Mouse (Mus musculus) testis, adult 2 months (tissue): ENCODE data around the gene Hid1. TPM values are rescaled to one million over a fixed set of nuclear protein-coding genes. Genes with fewer than 3 reads are reported as not detected.
A peak's percentile ranks its signal among the peaks of the same experiment; 100 is the strongest.

ENCODE experiments used
- H3K27ac ChIP-seq: fragments of 200-500 bp; 2 replicates; pipeline ENCODE4 v1.5.1; 2012; ENCODE audit warnings: low read depth, low read length; ENCODE audit not compliant: control insufficient read depth, insufficient read depth
- H3K27me3 ChIP-seq: fragments of 200-500 bp; 2 replicates; pipeline ENCODE4 v1.6.1; 2012; ENCODE audit warnings: mild to moderate bottlenecking, low read length, moderate library complexity; ENCODE audit not compliant: control insufficient read depth, insufficient read depth
- H3K36me3 ChIP-seq: fragments of 200-500 bp; 2 replicates; pipeline ENCODE4 v1.6.1; 2012; ENCODE audit warnings: mild to moderate bottlenecking, low read length; ENCODE audit not compliant: control insufficient read depth, insufficient read depth
- H3K4me1 ChIP-seq: fragments of 200-500 bp; 2 replicates; pipeline ENCODE4 v1.6.1; 2012; ENCODE audit warnings: low read length; ENCODE audit not compliant: control insufficient read depth, insufficient read depth
- H3K4me3 ChIP-seq: fragments of 200-500 bp; 2 replicates; pipeline ENCODE4 v1.5.1; 2012; ENCODE audit warnings: low read depth, mild to moderate bottlenecking, low read length, moderate library complexity, mixed read lengths; ENCODE audit not compliant: control insufficient read depth
- CTCF ChIP-seq: fragments of 200-500 bp; IDR thresholded peaks from 2 replicates; pipeline ENCODE4 v1.5.1; 2012; ENCODE audit warnings: low read depth, mild to moderate bottlenecking, inconsistent platforms, low read length, moderate library complexity; ENCODE audit not compliant: control insufficient read depth, insufficient read depth, insufficient replicate concordance
- POLR2A ChIP-seq: fragments of 200-500 bp; IDR thresholded peaks from 2 replicates; pipeline ENCODE4 v1.6.1; 2012; ENCODE audit warnings: low read depth, mild to moderate bottlenecking, inconsistent platforms, low read length, moderate library complexity; ENCODE audit not compliant: control insufficient read depth
- polyA plus RNA-seq: library from polyadenylated mRNA; depleted of rRNA; stranded (reverse); fragments of >200 nt; gene quantifications from 2 replicates; pipeline ENCODE4 v1.2.3, GENCODE M21; 2012

Gene Hid1
- polyA plus RNA-seq, 1 experiment = 1.2 TPM

GRCm38 (mm10) chr11:115383701-115384474 is 16.3 kb upstream of the Hid1 start:
- H3K4me1 ChIP-seq = peaks cover 7% of the 10 kb centered on the region; the same call in 1 of the 2 replicates
- no peaks in the 10 kb centered on the region for H3K36me3 ChIP-seq
- no peak overlapping the region for H3K27ac ChIP-seq
- TF ChIP-seq CTCF (no peak), POLR2A (no peak)
- no peak overlapping the region for H3K4me3 ChIP-seq
- H3K27me3 ChIP-seq = no peaks in the 10 kb centered on the region

GRCm38 (mm10) chr11:115382891-115383290 is 15.3 kb upstream of the Hid1 start:
- TF ChIP-seq POLR2A (no peak), CTCF (no peak)
- Histone ChIP-seq H3K27me3 (no peaks in the 10 kb centered on the region), H3K36me3 (no peaks in the 10 kb centered on the region), H3K27ac (no peak overlapping the region), H3K4me3 (no peak overlapping the region), H3K4me1 (peaks cover 7% of the 10 kb centered on the region; the same call in 1 of the 2 replicates)

- Histone ChIP-seq H3K4me3 (peak within 1 kb of the TSS; percentile 74), H3K4me1 (peaks cover 7% of the 10 kb centered on the region; the same call in 1 of the 2 replicates), H3K36me3 (no peaks in the 10 kb centered on the region), H3K27me3 (no peaks in the 10 kb centered on the region), H3K27ac (peak within 1 kb of the TSS; percentile 23; the same call in 1 of the 2 replicates)
- no peak for TF ChIP-seq CTCF
- peak; percentile 46; the same call in 1 of the 2 replicates for TF ChIP-seq POLR2A
Measured at GRCm38 (mm10) chr11:115381743-115382539, 14.4 kb upstream of the Hid1 start, which contains the start of gene Cdr2l. Gene Cdr2l (plus strand): TSS chr11:115381916.

DNA sequence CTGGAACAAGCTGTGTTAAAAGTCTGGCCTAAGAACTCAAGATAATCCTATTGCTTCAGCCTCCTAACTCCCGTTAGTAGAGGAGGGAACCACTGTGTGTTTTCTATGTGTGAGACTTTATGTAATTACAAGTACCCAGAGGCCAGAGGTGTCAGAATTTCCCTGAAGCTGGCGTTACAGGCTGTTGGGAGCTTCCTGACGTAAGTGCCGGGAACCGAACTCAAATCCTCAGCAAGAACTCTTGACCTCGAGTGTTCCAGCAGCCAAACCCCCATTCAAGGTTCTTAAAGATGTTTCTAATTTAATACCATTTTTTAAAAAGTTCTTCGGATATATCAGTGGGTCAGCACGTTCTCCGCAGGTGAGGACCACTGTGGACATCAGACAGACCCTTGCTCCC is 13.7 kb upstream of the Hid1 start:
- TF ChIP-seq CTCF (no peak), POLR2A (no peak)

DNA sequence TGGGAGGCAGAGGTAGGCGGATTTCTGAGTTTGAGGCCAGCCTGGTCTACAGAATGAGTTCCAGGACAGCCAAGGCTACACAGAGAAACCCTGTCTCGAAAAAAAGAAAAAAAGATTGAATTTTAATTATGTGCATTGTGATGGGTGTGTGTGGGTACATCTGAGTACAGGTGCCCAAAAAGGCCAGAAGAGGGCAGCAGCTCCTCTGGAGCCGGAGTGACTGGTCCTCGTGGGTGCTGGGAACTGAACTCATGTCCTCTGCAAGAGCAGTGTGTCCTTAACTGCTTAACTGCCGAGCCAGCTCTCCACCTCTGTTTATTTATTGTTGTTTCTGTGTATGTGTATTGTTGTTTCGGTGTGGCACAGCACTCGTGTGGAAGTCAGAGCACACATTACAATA is 10.3 kb upstream of the Hid1 start:
- Histone ChIP-seq H3K27me3 (no peaks in the 10 kb centered on the region), H3K27ac (no peak overlapping the region), H3K36me3 (no peaks in the 10 kb centered on the region), H3K4me3 (no peak overlapping the region), H3K4me1 (peaks cover 13% of the 10 kb centered on the region)
- TF ChIP-seq CTCF (no peak), POLR2A (no peak)

More for the DNA sequence above, 13.7 kb upstream of the Hid1 start:
- peak overlapping the region; percentile 23; the same call in 1 of the 2 replicates for H3K27ac ChIP-seq
- H3K36me3 ChIP-seq = no peaks in the 10 kb centered on the region
- peaks cover 7% of the 10 kb centered on the region; the same call in 1 of the 2 replicates for H3K4me1 ChIP-seq
- no peaks in the 10 kb centered on the region for H3K27me3 ChIP-seq
- peak overlapping the region; percentile 74 for H3K4me3 ChIP-seq

GRCm38 (mm10) chr11:115377254-115377653 is 9.7 kb upstream of the Hid1 start:
- H3K4me1 ChIP-seq = peaks cover 11% of the 10 kb centered on the region
- TF ChIP-seq CTCF (no peak), POLR2A (no peak)
- no peaks in the 10 kb centered on the region for H3K36me3 ChIP-seq
- H3K27ac ChIP-seq = no peak overlapping the region
- no peak overlapping the region for H3K4me3 ChIP-seq
- H3K27me3 ChIP-seq = no peaks in the 10 kb centered on the region

DNA sequence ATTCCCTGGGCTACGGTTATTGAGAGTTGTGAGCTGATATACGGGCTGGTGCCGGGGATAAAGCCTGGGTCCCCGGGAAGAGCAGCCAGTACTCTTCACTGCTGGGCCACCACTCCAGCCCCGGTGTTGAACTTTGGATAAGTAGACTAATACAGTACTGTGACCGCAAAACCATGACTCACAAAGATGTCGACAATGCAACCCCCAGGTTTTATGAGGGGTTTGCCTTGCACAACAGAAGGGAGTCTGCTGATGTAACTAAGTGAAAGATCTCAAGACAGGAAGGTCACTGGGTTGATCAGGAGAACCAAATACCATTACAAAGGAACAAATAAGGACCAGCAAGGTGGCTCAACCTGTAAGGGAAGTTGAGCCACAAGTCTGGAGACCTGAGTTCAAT is 9.2 kb upstream of the Hid1 start:
- H3K27me3 ChIP-seq = no peaks in the 10 kb centered on the region
- no peak overlapping the region for H3K27ac ChIP-seq
- no peak for TF ChIP-seq POLR2A
- no peaks in the 10 kb centered on the region for H3K36me3 ChIP-seq
- peaks cover 9% of the 10 kb centered on the region for H3K4me1 ChIP-seq
- H3K4me3 ChIP-seq = no peak overlapping the region
